Mouse (Mus musculus): Measurements from ENCODE around the gene Stx3.

- no peak for TF ChIP-seq ZNF384 (IDR thresholded peaks at IDR 0.05; ENCODE audit: low read depth, low read length)
- TF ChIP-seq CHD2 (IDR thresholded peaks at IDR 0.05; ENCODE audit: low read depth, low read length), result no peak
- TF ChIP-seq ZC3H11A (IDR thresholded peaks at IDR 0.05; ENCODE audit: borderline replicate concordance, low read depth, low read length), result no peak
- TF ChIP-seq MAFK (IDR thresholded peaks at IDR 0.05; ENCODE audit: insufficient read depth, low read depth, low read length), result no peak
- no peak for TF ChIP-seq HCFC1 (IDR thresholded peaks at IDR 0.05; ENCODE audit: borderline replicate concordance, insufficient read depth, low read length)
Measured at GRCm38 (mm10) chr19:11811688-11812365, 7.4 kb downstream of the Stx3 start.
